Mouse (Mus musculus) bone marrow, adult 2 months (tissue): ENCODE measurements around the gene Akap11. TPM values are rescaled to one million over a fixed set of nuclear protein-coding genes. Genes with fewer than 3 reads are reported as not detected.

Experiments used
- H3K27ac ChIP-seq: fragments of 200-500 bp; 2 replicates; pipeline ENCODE4 v1.5.1; 2012; ENCODE audit warnings: low read depth, mild to moderate bottlenecking, control low read depth, inconsistent platforms, low read length; ENCODE audit not compliant: control insufficient read depth, poor library complexity, insufficient read depth
- H3K4me1 ChIP-seq: fragments of 200-500 bp; 2 replicates; pipeline ENCODE4 v1.6.1; 2011; ENCODE audit warnings: low read length; ENCODE audit not compliant: control insufficient read depth, insufficient read depth
- H3K4me3 ChIP-seq: fragments of 200-500 bp; replicated peaks from 2 replicates; pipeline ENCODE3; 2011; ENCODE audit warnings: mild to moderate bottlenecking, low read depth, low read length, control low read depth; ENCODE audit not compliant: control insufficient read depth
- CTCF ChIP-seq: fragments of 200-500 bp; IDR thresholded peaks from 2 replicates; pipeline ENCODE4 v1.5.1; 2011; ENCODE audit warnings: low read length, control low read depth; ENCODE audit not compliant: control insufficient read depth, insufficient read depth
- POLR2A ChIP-seq: fragments of 200-500 bp; IDR thresholded peaks from 2 replicates; pipeline ENCODE4 v1.6.1; 2011; ENCODE audit warnings: low read depth, mild to moderate bottlenecking, control low read depth, low read length, borderline replicate concordance; ENCODE audit not compliant: control insufficient read depth
- WGBS: fragments of 180-500 bp; shearing (Covaris S2); methylation state at CpG from one replicate; pipeline ENCODE4 v1.1.7; 2018; 5-methylcytosine and 5-hydroxymethylcytosine counted together
- polyA plus RNA-seq: library from polyadenylated mRNA; stranded (reverse); fragments of >200 nt; gene quantifications from 2 replicates; pipeline ENCODE4 v1.2.4, GENCODE M21; 2011; ENCODE audit warnings: low replicate concordance; ENCODE audit not compliant: missing spikeins, insufficient read depth, insufficient read length

Gene Akap11
- polyA plus RNA-seq, 1 experiment = 7.6 TPM

DNA sequence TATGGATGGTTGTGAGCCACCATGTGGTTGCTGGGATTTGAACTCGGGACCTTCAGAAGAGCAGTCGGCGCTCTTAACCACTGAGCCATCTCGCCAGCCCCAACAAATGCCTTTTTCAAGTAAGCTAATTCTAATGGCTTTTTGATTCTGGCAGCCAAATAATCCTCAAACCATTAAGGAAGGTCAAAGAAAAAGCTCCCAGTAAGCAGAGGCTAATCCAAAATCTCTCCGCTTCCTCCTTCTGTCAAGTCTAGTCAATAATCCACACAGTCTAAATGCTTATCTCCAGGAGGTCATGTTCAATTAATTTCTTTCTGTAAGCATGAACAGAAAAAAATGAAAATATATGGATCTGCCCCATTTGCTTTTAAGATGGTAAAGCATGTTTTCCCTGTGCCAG is 2.0 kb downstream of the Akap11 start:
- WGBS = 94% methylated on average over 5 of the region's 5 CpGs
- H3K27ac ChIP-seq = no peak overlapping the region
- TF ChIP-seq POLR2A (no peak), CTCF (no peak)
- no peak overlapping the region for H3K4me3 ChIP-seq
- H3K4me1 ChIP-seq = peaks cover 2% of the 10 kb centered on the region; the same call in 1 of the 2 replicates

DNA sequence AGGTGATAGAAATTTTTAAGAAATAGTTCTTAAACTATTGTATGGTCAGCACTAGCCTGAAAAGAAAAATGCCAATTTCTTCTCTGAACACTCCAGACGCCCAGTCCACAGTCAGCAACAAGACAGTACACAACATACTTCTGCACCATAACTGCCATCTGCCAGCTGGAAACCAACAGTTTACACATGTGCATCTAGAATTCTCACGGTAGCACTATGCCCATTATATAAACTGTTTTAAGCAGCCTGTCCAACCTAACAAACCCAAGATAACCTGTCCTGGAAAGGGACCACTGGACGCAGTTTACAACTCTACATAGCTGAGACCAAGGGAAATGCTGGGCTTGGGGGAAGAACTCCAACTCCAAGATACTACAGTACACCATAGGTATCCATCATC is 2.9 kb downstream of the Akap11 start:
- 88% methylated on average over 3 of the region's 3 CpGs for WGBS
- H3K4me3 ChIP-seq = no peak overlapping the region
- H3K27ac ChIP-seq = no peak overlapping the region
- H3K4me1 ChIP-seq = peaks cover 2% of the 10 kb centered on the region; the same call in 1 of the 2 replicates
- TF ChIP-seq CTCF (no peak), POLR2A (no peak)

DNA sequence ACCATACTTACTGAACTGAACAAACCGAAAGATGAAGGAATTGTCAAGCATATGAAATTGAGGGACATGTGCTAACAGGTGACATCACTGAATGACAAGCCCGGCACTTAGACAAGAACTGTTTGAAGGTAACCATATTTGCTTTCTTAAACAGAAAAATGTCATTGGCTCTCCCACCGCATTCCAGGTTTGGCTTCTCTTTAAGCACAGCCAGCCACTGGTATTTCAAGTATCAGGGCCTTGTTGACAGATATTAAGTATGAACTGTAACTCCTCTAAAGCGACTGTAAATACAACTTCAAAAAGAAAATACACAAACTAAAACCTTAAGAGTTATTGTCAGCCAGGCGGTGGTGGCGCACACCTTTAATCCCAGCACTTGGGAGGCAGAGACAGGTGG is 4.3 kb downstream of the Akap11 start:
- Histone ChIP-seq H3K27ac (no peak overlapping the region), H3K4me1 (peaks cover 2% of the 10 kb centered on the region; the same call in 1 of the 2 replicates), H3K4me3 (no peak overlapping the region)
- no peak for TF ChIP-seq CTCF
- no peak for TF ChIP-seq POLR2A
- WGBS = 79% methylated on average over 6 of the region's 6 CpGs

DNA sequence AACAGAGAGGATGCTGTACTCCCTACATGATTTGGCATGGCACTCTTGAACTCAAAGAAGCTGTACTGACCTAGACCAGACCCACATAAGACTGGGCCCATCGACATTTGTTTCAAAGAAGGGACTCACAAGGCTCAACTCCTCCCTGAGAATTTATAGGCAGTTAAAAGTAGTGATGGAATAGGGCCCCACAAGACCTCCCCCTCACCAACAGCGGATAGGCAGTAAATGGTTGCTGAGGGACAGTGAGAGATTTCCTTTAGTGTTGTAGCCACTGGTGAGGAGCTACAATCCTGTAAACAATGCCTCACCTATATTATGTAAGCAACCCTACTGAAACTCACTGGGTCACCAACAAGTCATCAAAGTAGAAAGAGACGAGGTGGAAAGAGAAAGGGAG is 6.4 kb downstream of the Akap11 start:
- Histone ChIP-seq H3K4me1 (peaks cover 2% of the 10 kb centered on the region), H3K27ac (no peak overlapping the region), H3K4me3 (no peak overlapping the region)
- WGBS = 87% methylated on average over 3 of the region's 3 CpGs
- TF ChIP-seq POLR2A = no peak
- TF ChIP-seq CTCF = no peak

DNA sequence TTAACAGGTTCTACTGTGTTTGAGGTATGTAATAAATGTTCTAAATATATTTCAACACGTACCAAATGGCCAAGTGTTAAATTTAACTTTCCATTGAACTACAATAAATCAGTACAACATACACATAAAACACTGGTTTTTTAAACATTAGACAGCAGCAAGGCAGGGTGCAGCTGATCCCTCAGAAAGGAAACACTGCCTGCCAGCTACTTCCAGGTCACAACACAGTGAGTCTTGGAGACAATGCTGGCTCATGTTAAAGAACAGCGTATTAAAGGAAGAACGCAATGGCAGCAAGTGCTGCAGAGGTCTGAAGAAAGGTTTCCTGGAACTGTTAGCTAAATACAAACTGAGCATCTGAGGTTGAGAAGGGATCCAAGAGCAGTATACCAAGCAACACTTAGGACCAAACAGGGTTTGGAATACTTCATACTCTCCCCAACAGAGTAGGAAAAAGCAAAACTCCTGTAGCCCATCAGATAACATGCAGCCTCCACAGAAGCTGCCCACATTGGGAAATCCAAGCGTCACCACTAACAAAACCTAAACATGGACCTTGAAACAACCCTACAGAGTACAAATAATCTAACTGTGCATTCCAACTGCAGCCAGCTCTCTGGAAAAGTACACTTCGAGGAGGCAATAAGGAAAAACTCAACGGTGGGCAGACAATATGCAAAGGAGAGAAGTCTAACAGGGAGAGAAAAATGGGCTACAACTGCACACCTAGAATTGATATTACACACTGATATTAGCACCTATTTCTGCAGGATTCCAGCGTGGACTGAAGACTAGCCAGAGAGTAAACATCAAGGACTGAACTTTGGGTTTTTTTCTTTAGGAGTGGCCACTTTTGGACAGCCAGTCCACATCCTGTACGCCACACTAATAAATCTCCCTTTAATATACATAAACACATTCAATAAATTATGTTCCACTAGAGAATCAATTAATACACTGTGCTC is 7.9 kb downstream of the Akap11 start:
- WGBS = 67% methylated on average over 8 of the region's 8 CpGs
- TF ChIP-seq CTCF = no peak
- no peak for TF ChIP-seq POLR2A
- Histone ChIP-seq H3K4me1 (peaks cover 2% of the 10 kb centered on the region), H3K4me3 (no peak overlapping the region), H3K27ac (no peak overlapping the region)

DNA sequence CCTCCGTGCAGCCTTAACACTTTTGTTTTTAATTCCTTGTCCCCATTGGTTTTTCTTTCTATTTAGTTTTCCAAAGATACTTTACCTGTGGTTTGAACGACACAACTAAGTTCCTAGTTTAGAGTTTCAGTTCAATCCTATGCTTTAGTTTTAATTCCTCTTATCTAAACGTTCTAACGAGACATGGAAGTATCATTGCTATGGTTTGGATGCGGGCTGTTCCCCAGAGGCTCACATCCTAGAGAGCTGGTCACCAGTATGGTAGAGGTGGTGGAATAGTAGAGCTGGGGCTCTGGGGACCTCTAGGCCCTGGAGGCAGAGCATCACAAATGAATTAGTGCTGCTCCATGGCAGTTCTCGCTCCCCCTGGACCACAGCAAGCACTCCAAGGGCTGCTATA is 9.7 kb downstream of the Akap11 start:
- H3K4me1 ChIP-seq = peaks cover 2% of the 10 kb centered on the region
- H3K27ac ChIP-seq = no peak overlapping the region
- whole genome bisulfite sequencing = 66% methylated on average over 6 of the region's 6 CpGs
- TF ChIP-seq CTCF (no peak), POLR2A (no peak)
- no peak overlapping the region for H3K4me3 ChIP-seq

DNA sequence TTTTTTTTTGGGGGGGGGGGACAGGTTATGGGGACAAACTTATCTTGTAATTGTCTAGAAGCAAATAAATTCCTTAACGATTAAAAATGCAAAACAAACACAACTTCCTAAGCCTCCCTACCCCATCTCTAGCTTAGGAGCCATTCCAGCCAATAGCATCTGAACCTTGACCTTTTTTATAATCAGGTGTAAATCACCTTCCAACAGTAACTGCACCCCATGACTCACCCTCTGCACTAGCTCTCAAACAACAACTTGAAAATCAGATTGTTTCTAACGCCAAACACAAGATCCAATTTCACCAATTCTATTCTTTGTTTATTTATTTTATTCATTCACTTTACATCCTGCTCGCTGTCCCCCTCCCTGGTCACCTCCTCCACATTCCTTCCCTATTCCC is 10.1 kb downstream of the Akap11 start:
- Histone ChIP-seq H3K27ac (no peak overlapping the region), H3K4me1 (no peaks in the 10 kb centered on the region; the same call in none of the 2 replicates), H3K4me3 (no peak overlapping the region)
- no peak for TF ChIP-seq POLR2A
- 77% methylated on average over 3 of the region's 3 CpGs for WGBS

DNA sequence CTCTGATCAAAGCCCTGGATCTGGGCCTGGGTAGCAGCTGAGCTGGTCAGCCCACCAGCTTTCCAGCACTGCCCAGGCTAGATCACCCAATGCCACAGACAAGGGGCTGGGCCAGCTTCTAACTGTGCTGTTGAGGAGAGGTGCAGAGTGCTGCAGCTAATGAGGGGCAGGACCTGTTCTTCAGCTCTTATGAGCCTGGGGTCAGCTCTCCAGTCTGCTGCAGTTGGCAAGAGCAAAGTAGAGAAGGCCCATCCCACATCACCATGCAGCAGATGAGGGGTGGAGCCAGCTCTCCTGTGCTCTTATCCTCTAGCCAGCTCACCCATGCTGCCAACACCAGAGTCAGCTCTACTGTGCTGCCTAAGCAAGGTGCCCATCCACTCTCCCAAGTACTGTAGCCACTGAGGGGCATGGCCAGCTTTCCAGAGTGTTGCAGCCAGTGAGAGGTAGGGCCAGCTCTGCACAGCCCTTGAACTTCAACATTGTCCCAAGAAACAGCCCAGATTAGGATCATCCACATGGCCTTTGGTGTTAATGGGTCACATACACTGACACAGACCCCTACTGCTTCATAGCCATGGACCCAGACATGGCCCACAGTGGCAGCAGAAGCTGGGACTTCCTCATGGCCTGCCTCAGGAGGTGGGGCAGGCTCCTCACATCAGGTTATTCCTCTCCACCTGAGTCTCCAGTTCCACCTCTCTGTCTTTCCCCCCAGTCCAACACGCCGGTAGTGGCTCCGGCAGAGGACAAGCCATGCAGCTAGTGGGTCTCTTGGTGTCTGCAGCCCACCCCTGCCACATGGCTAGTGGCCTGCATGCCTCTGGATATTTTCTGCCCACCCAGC is 10.8 kb downstream of the Akap11 start:
- H3K4me3 ChIP-seq = no peak overlapping the region
- TF ChIP-seq CTCF (no peak), POLR2A (no peak)
- no peak overlapping the region for H3K27ac ChIP-seq
- no peaks in the 10 kb centered on the region; the same call in 1 of the 2 replicates for H3K4me1 ChIP-seq
- 100% methylated on average over 3 of the region's 3 CpGs for WGBS
